Mouse (Mus musculus): ENCODE results near the gene Olfr1037. TPM values are rescaled to one million over a fixed set of nuclear protein-coding genes. Genes with fewer than 3 reads are reported as not detected.

Gene Olfr1037
- polyA plus RNA-seq (2014; fragmentation: Illumina TruSeq; extraction: RNeasy Lipid Tissue Mini Kit (QIAGEN cat#74804); ENCODE audit: low read depth, low replicate concordance) = not detected

GRCm38 (mm10) chr2:86087285-86087684, at the start of gene Olfr1037:
Gene Olfr1037, minus strand, starts transcription at chr2:86087385.

GRCm38 (mm10) chr2:86135828-86136227, 48.6 kb upstream of the Olfr1037 start, which contains the start of gene Olfr1039:
Gene Olfr1039, minus strand, starts transcription at chr2:86135928.

GRCm38 (mm10) chr2:86073692-86074091, 13.5 kb downstream of the Olfr1037 start, which contains the start of gene Olfr1036:
Gene Olfr1036, plus strand, starts transcription at chr2:86073992.

GRCm38 (mm10) chr2:86045561-86045960, 41.6 kb downstream of the Olfr1037 start, which contains the start of gene Olfr1034:
Gene Olfr1034, plus strand, starts transcription at chr2:86045861.

Other genes with a start within 250 kb of the Olfr1037 start
- not detected for gene Olfr1019, start 241.9 kb downstream of the Olfr1037 start, polyA plus RNA-seq (2014; fragmentation: Illumina TruSeq; extraction: RNeasy Lipid Tissue Mini Kit (QIAGEN cat#74804); ENCODE audit: low read depth, low replicate concordance)
- not detected for gene Olfr1020, start 240.4 kb downstream of the Olfr1037 start, polyA plus RNA-seq (2014; fragmentation: Illumina TruSeq; extraction: RNeasy Lipid Tissue Mini Kit (QIAGEN cat#74804); ENCODE audit: low read depth, low replicate concordance)
- not detected for gene Olfr1022, start 218.8 kb downstream of the Olfr1037 start, polyA plus RNA-seq (2014; fragmentation: Illumina TruSeq; extraction: RNeasy Lipid Tissue Mini Kit (QIAGEN cat#74804); ENCODE audit: low read depth, low replicate concordance)
- not detected for gene Olfr1023, start 201.7 kb downstream of the Olfr1037 start, polyA plus RNA-seq (2014; fragmentation: Illumina TruSeq; extraction: RNeasy Lipid Tissue Mini Kit (QIAGEN cat#74804); ENCODE audit: low read depth, low replicate concordance)
- gene Olfr1024, start 182.3 kb downstream of the Olfr1037 start, polyA plus RNA-seq (2014; fragmentation: Illumina TruSeq; extraction: RNeasy Lipid Tissue Mini Kit (QIAGEN cat#74804); ENCODE audit: low read depth, low replicate concordance) = not detected
- gene Olfr1025-ps1, start 172.2 kb downstream of the Olfr1037 start, polyA plus RNA-seq (2014; fragmentation: Illumina TruSeq; extraction: RNeasy Lipid Tissue Mini Kit (QIAGEN cat#74804); ENCODE audit: low read depth, low replicate concordance) = not detected
- gene Olfr1026, start 165.8 kb downstream of the Olfr1037 start, polyA plus RNA-seq (2014; fragmentation: Illumina TruSeq; extraction: RNeasy Lipid Tissue Mini Kit (QIAGEN cat#74804); ENCODE audit: low read depth, low replicate concordance) = not detected
- gene Olfr1028, start 136.9 kb downstream of the Olfr1037 start, polyA plus RNA-seq (2014; fragmentation: Illumina TruSeq; extraction: RNeasy Lipid Tissue Mini Kit (QIAGEN cat#74804); ENCODE audit: low read depth, low replicate concordance) = not detected
- not detected for gene Olfr1029, start 113.5 kb downstream of the Olfr1037 start, polyA plus RNA-seq (2014; fragmentation: Illumina TruSeq; extraction: RNeasy Lipid Tissue Mini Kit (QIAGEN cat#74804); ENCODE audit: low read depth, low replicate concordance)
- gene Olfr1030, start 108.1 kb downstream of the Olfr1037 start, polyA plus RNA-seq (2014; fragmentation: Illumina TruSeq; extraction: RNeasy Lipid Tissue Mini Kit (QIAGEN cat#74804); ENCODE audit: low read depth, low replicate concordance) = not detected
- not detected for gene Olfr1031, start 97.1 kb downstream of the Olfr1037 start, polyA plus RNA-seq (2014; fragmentation: Illumina TruSeq; extraction: RNeasy Lipid Tissue Mini Kit (QIAGEN cat#74804); ENCODE audit: low read depth, low replicate concordance)
- not detected for gene Olfr1032, start 81.8 kb downstream of the Olfr1037 start, polyA plus RNA-seq (2014; fragmentation: Illumina TruSeq; extraction: RNeasy Lipid Tissue Mini Kit (QIAGEN cat#74804); ENCODE audit: low read depth, low replicate concordance)
- 8.5 TPM for gene Olfr1033, start 66.8 kb downstream of the Olfr1037 start, polyA plus RNA-seq (2014; fragmentation: Illumina TruSeq; extraction: RNeasy Lipid Tissue Mini Kit (QIAGEN cat#74804); ENCODE audit: low read depth, low replicate concordance)
- 0.53 TPM for gene Olfr1034, start 41.5 kb downstream of the Olfr1037 start, polyA plus RNA-seq (2014; fragmentation: Illumina TruSeq; extraction: RNeasy Lipid Tissue Mini Kit (QIAGEN cat#74804); ENCODE audit: low read depth, low replicate concordance)
- gene Olfr1036, start 13.4 kb downstream of the Olfr1037 start, polyA plus RNA-seq (2014; fragmentation: Illumina TruSeq; extraction: RNeasy Lipid Tissue Mini Kit (QIAGEN cat#74804); ENCODE audit: low read depth, low replicate concordance) = not detected
- gene Olfr1039, start 48.5 kb upstream of the Olfr1037 start, polyA plus RNA-seq (2014; fragmentation: Illumina TruSeq; extraction: RNeasy Lipid Tissue Mini Kit (QIAGEN cat#74804); ENCODE audit: low read depth, low replicate concordance) = not detected
- gene Olfr1040, start 59.3 kb upstream of the Olfr1037 start, polyA plus RNA-seq (2014; fragmentation: Illumina TruSeq; extraction: RNeasy Lipid Tissue Mini Kit (QIAGEN cat#74804); ENCODE audit: low read depth, low replicate concordance) = not detected
- gene Olfr1042, start 74.5 kb upstream of the Olfr1037 start, polyA plus RNA-seq (2014; fragmentation: Illumina TruSeq; extraction: RNeasy Lipid Tissue Mini Kit (QIAGEN cat#74804); ENCODE audit: low read depth, low replicate concordance) = not detected
- gene Olfr1043, start 80.1 kb upstream of the Olfr1037 start, polyA plus RNA-seq (2014; fragmentation: Illumina TruSeq; extraction: RNeasy Lipid Tissue Mini Kit (QIAGEN cat#74804); ENCODE audit: low read depth, low replicate concordance) = not detected
- not detected for gene Olfr1044, start 90.4 kb upstream of the Olfr1037 start, polyA plus RNA-seq (2014; fragmentation: Illumina TruSeq; extraction: RNeasy Lipid Tissue Mini Kit (QIAGEN cat#74804); ENCODE audit: low read depth, low replicate concordance)
- gene Olfr52, start 98.3 kb upstream of the Olfr1037 start, polyA plus RNA-seq (2014; fragmentation: Illumina TruSeq; extraction: RNeasy Lipid Tissue Mini Kit (QIAGEN cat#74804); ENCODE audit: low read depth, low replicate concordance) = not detected
- not detected for gene Olfr1045, start 115.6 kb upstream of the Olfr1037 start, polyA plus RNA-seq (2014; fragmentation: Illumina TruSeq; extraction: RNeasy Lipid Tissue Mini Kit (QIAGEN cat#74804); ENCODE audit: low read depth, low replicate concordance)
- gene Olfr1046, start 131.9 kb upstream of the Olfr1037 start, polyA plus RNA-seq (2014; fragmentation: Illumina TruSeq; extraction: RNeasy Lipid Tissue Mini Kit (QIAGEN cat#74804); ENCODE audit: low read depth, low replicate concordance) = not detected
- not detected for gene Olfr1047, start 144.0 kb upstream of the Olfr1037 start, polyA plus RNA-seq (2014; fragmentation: Illumina TruSeq; extraction: RNeasy Lipid Tissue Mini Kit (QIAGEN cat#74804); ENCODE audit: low read depth, low replicate concordance)
- gene Olfr1048, start 152.9 kb upstream of the Olfr1037 start, polyA plus RNA-seq (2014; fragmentation: Illumina TruSeq; extraction: RNeasy Lipid Tissue Mini Kit (QIAGEN cat#74804); ENCODE audit: low read depth, low replicate concordance) = not detected
- gene Olfr1049, start 170.9 kb upstream of the Olfr1037 start, polyA plus RNA-seq (2014; fragmentation: Illumina TruSeq; extraction: RNeasy Lipid Tissue Mini Kit (QIAGEN cat#74804); ENCODE audit: low read depth, low replicate concordance) = not detected
- gene Olfr1051, start 191.7 kb upstream of the Olfr1037 start, polyA plus RNA-seq (2014; fragmentation: Illumina TruSeq; extraction: RNeasy Lipid Tissue Mini Kit (QIAGEN cat#74804); ENCODE audit: low read depth, low replicate concordance) = not detected
- not detected for gene Olfr1052, start 205.1 kb upstream of the Olfr1037 start, polyA plus RNA-seq (2014; fragmentation: Illumina TruSeq; extraction: RNeasy Lipid Tissue Mini Kit (QIAGEN cat#74804); ENCODE audit: low read depth, low replicate concordance)
- not detected for gene Olfr1053, start 227.9 kb upstream of the Olfr1037 start, polyA plus RNA-seq (2014; fragmentation: Illumina TruSeq; extraction: RNeasy Lipid Tissue Mini Kit (QIAGEN cat#74804); ENCODE audit: low read depth, low replicate concordance)
- not detected for gene Olfr1054, start 248.0 kb upstream of the Olfr1037 start, polyA plus RNA-seq (2014; fragmentation: Illumina TruSeq; extraction: RNeasy Lipid Tissue Mini Kit (QIAGEN cat#74804); ENCODE audit: low read depth, low replicate concordance)